Mouse (Mus musculus): ENCODE data around the gene Plekhm3.

DNA sequence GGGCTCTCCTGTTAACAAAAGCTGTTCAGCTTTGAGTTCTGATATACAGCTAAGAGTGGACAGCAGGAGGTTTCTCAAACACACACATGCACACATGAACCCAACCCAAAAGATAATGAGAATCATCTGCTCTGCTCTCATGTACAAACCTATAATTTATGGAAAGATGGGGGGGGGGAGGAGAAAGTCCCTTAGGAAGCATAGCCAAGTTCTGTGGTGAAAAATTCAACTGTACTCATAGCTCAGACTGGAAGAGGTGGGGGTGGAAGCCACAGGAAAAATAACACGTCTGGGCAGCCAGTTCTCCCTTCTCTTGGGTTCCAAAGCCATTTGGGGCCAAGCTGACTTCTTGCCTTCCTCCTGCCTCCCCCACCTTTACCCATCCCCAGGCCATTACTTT lies 115.7 kb downstream of the Plekhm3 start:
- TF ChIP-seq CTCF (IDR thresholded peaks at IDR 0.05; ENCODE audit: insufficient read depth, low read length) (no peak), POLR2A (IDR thresholded peaks at IDR 0.05; ENCODE audit: borderline replicate concordance, extremely low read depth, low read depth, low read length) (no peak)

All from lung, adult 2 months (tissue).